Mouse (Mus musculus) CH12.LX (cell line): ENCODE results near the gene Elf1. TPM values are rescaled to one million over a fixed set of nuclear protein-coding genes. Genes with fewer than 3 reads are reported as not detected.

Experiments
- DNase-seq: peaks from one replicate; pipeline ENCODE4 v3.0.0-alpha.2; 2013; ENCODE audit errors: extremely low read depth
- H3K27ac ChIP-seq: 2 replicates; pipeline ENCODE4 v1.5.1; 2012; ENCODE audit warnings: low read depth, mild to moderate bottlenecking, control low read depth, moderate library complexity; ENCODE audit not compliant: insufficient read depth
- H3K27me3 ChIP-seq: replicated peaks from 2 replicates; pipeline ENCODE3; 2012; ENCODE audit warnings: inconsistent platforms
- H3K36me3 ChIP-seq, 2 experiments: replicated peaks in 1 of 2; 2 replicates each; pipeline versions ENCODE3 to v1.6.1; 2012; ENCODE audit warnings: inconsistent platforms in 1 of 2, low read length in 1 of 2, mild to moderate bottlenecking in 1 of 2, mixed read lengths in 1 of 2, moderate library complexity in 1 of 2; ENCODE audit not compliant: control insufficient read depth in 1 of 2, insufficient read depth in 1 of 2
- H3K4me1 ChIP-seq, 2 experiments: 2 replicates each; pipeline ENCODE4 v1.6.1; 2012; ENCODE audit warnings: inconsistent platforms in 1 of 2, moderate library complexity in 1 of 2; ENCODE audit not compliant: insufficient read depth in 2 of 2, control insufficient read depth in 1 of 2
- H3K4me2 ChIP-seq: 2 replicates; pipeline ENCODE4 v1.6.1; 2012; ENCODE audit warnings: low read depth, mild to moderate bottlenecking, control low read depth; ENCODE audit not compliant: poor library complexity, insufficient read depth, severe bottlenecking
- H3K4me3 ChIP-seq, 3 experiments: fragments of 150-350 bp in 1 of 3; sonication (generic) in 1 of 3; replicated peaks in 1 of 3; 2 replicates each; pipeline versions ENCODE3 to v1.5.1; 2011 to 2012; ENCODE audit warnings: low read depth in 2 of 3, low read length in 2 of 3, mild to moderate bottlenecking in 2 of 3, moderate library complexity in 2 of 3, control low read depth in 1 of 3, improper control_type of control experiment in 1 of 3, inconsistent platforms in 1 of 3, mixed read lengths in 1 of 3; ENCODE audit not compliant: poor library complexity in 1 of 3
- H3K79me2 ChIP-seq: replicated peaks from 2 replicates; pipeline ENCODE4 v1.6.1; 2012; ENCODE audit warnings: mild to moderate bottlenecking, moderate library complexity; ENCODE audit not compliant: control insufficient read depth, poor library complexity, insufficient read depth, severe bottlenecking; ENCODE audit errors: extremely low read depth
- H3K9ac ChIP-seq: 2 replicates; pipeline ENCODE4 v1.6.1; 2012; ENCODE audit warnings: low read depth, mild to moderate bottlenecking, control low read depth, moderate library complexity; ENCODE audit not compliant: insufficient read depth
- H3K9me3 ChIP-seq: replicated peaks from 2 replicates; pipeline ENCODE3; 2012; ENCODE audit warnings: low read length, inconsistent platforms, mixed read lengths
- BHLHE40 ChIP-seq: IDR thresholded peaks from 2 replicates; pipeline ENCODE4 v1.6.1; 2011; ENCODE audit warnings: mild to moderate bottlenecking, low read depth, low read length, improper control_type of control experiment
- CHD1 ChIP-seq: IDR thresholded peaks from 2 replicates; pipeline ENCODE4 v1.6.1; 2012; ENCODE audit warnings: low read depth, low read length, improper control_type of control experiment, inconsistent platforms
- CHD2 ChIP-seq: IDR thresholded peaks from 2 replicates; pipeline ENCODE4 v1.6.1; 2011; ENCODE audit warnings: low read length, improper control_type of control experiment
- CTCF ChIP-seq, 2 experiments: IDR thresholded peaks in 1 of 2; conservative IDR thresholded peaks in 1 of 2; 2 replicates each; pipeline ENCODE4 v1.5.1; 2011 to 2012; ENCODE audit warnings: low read depth in 2 of 2, low read length in 2 of 2, improper control_type of control experiment in 1 of 2, inconsistent platforms in 1 of 2, mild to moderate bottlenecking in 1 of 2, moderate library complexity in 1 of 2
- E2F4 ChIP-seq: IDR thresholded peaks from 2 replicates; pipeline ENCODE4 v1.6.1; 2011; ENCODE audit warnings: low read depth, low read length, improper control_type of control experiment; ENCODE audit not compliant: insufficient replicate concordance
- ELF1 ChIP-seq: IDR thresholded peaks from 2 replicates; pipeline ENCODE4 v1.6.1; 2014; ENCODE audit warnings: low read depth, mild to moderate bottlenecking, inconsistent platforms, low read length, improper control_type of control experiment
- EP300 ChIP-seq: IDR thresholded peaks from 2 replicates; pipeline ENCODE4 v1.6.1; 2011; ENCODE audit warnings: low read length, improper control_type of control experiment
- ETS1 ChIP-seq: conservative IDR thresholded peaks from 2 replicates; pipeline ENCODE4 v1.6.1; 2012; ENCODE audit warnings: low read depth, mild to moderate bottlenecking, inconsistent platforms, low read length, improper control_type of control experiment, moderate library complexity
- GABPA ChIP-seq: IDR thresholded peaks from 2 replicates; pipeline ENCODE4 v1.6.1; 2012; ENCODE audit warnings: low read depth, low read length, improper control_type of control experiment, inconsistent platforms; ENCODE audit not compliant: insufficient replicate concordance
- HCFC1 ChIP-seq: IDR thresholded peaks from 2 replicates; pipeline ENCODE4 v1.6.1; 2012; ENCODE audit warnings: low read depth, mild to moderate bottlenecking, inconsistent platforms, low read length, improper control_type of control experiment
- IRF4 ChIP-seq: IDR thresholded peaks from 2 replicates; pipeline ENCODE4 v1.6.1; 2014; ENCODE audit warnings: low read depth, mild to moderate bottlenecking, inconsistent platforms, low read length, improper control_type of control experiment
- JUN ChIP-seq: IDR thresholded peaks from 2 replicates; pipeline ENCODE4 v1.6.1; 2011; ENCODE audit warnings: low read depth, mild to moderate bottlenecking, low read length, improper control_type of control experiment, moderate library complexity; ENCODE audit not compliant: insufficient read depth
- JUND ChIP-seq: conservative IDR thresholded peaks from 2 replicates; pipeline ENCODE4 v1.6.1; 2011; ENCODE audit warnings: low read depth, low read length, improper control_type of control experiment
- KAT2A ChIP-seq: IDR thresholded peaks from 2 replicates; pipeline ENCODE4 v1.6.1; 2012; ENCODE audit warnings: low read length, improper control_type of control experiment, inconsistent platforms; ENCODE audit not compliant: insufficient replicate concordance
- MAFK ChIP-seq: IDR thresholded peaks from 2 replicates; pipeline ENCODE4 v1.6.1; 2011; ENCODE audit warnings: low read length, improper control_type of control experiment; ENCODE audit not compliant: insufficient replicate concordance
- MAX ChIP-seq: IDR thresholded peaks from 2 replicates; pipeline ENCODE4 v1.6.1; 2011; ENCODE audit warnings: low read length, improper control_type of control experiment
- MAZ ChIP-seq: IDR thresholded peaks from 2 replicates; pipeline ENCODE4 v1.6.1; 2012; ENCODE audit warnings: low read depth, mild to moderate bottlenecking, inconsistent platforms, low read length, improper control_type of control experiment, moderate library complexity
- MEF2A ChIP-seq: IDR thresholded peaks from 2 replicates; pipeline ENCODE4 v1.6.1; 2014; ENCODE audit warnings: low read depth, mild to moderate bottlenecking, inconsistent platforms, low read length, improper control_type of control experiment, borderline replicate concordance
- MXI1 ChIP-seq: IDR thresholded peaks from 2 replicates; pipeline ENCODE4 v1.6.1; 2011; ENCODE audit warnings: mild to moderate bottlenecking, low read depth, low read length, improper control_type of control experiment
- MYC ChIP-seq: IDR thresholded peaks from 2 replicates; pipeline ENCODE4 v1.6.1; 2011; ENCODE audit warnings: low read depth, mild to moderate bottlenecking, improper control_type of control experiment, low read length
- NELFE ChIP-seq: IDR thresholded peaks from 2 replicates; pipeline ENCODE4 v1.6.1; 2011; ENCODE audit warnings: low read depth, low read length, improper control_type of control experiment
- NRF1 ChIP-seq: IDR thresholded peaks from 2 replicates; pipeline ENCODE4 v1.6.1; 2014; ENCODE audit warnings: low read depth, mild to moderate bottlenecking, inconsistent platforms, low read length, improper control_type of control experiment, moderate library complexity
- PAX5 ChIP-seq: IDR thresholded peaks from 2 replicates; pipeline ENCODE4 v1.6.1; 2012; ENCODE audit warnings: low read length, inconsistent platforms, mixed read lengths
- POLR2A ChIP-seq: IDR thresholded peaks from 2 replicates; pipeline ENCODE4 v1.6.1; 2011; ENCODE audit warnings: low read depth, mild to moderate bottlenecking, improper control_type of control experiment, low read length
- POLR2AphosphoS2 ChIP-seq: IDR thresholded peaks from 2 replicates; pipeline ENCODE4 v1.6.1; 2011; ENCODE audit warnings: low read depth, low read length, improper control_type of control experiment
- RAD21 ChIP-seq: IDR thresholded peaks from 2 replicates; pipeline ENCODE4 v1.6.1; 2011; ENCODE audit warnings: low read depth, mild to moderate bottlenecking, low read length, improper control_type of control experiment, moderate library complexity
- RCOR1 ChIP-seq: conservative IDR thresholded peaks from 2 replicates; pipeline ENCODE4 v1.6.1; 2012; ENCODE audit warnings: low read depth, mild to moderate bottlenecking, inconsistent platforms, low read length, improper control_type of control experiment
- SIN3A ChIP-seq: IDR thresholded peaks from 2 replicates; pipeline ENCODE4 v1.6.1; 2012; ENCODE audit warnings: low read length, improper control_type of control experiment, inconsistent platforms
- SMC3 ChIP-seq: IDR thresholded peaks from 2 replicates; pipeline ENCODE4 v1.6.1; 2011; ENCODE audit warnings: low read depth, low read length, improper control_type of control experiment
- TBP ChIP-seq: conservative IDR thresholded peaks from 2 replicates; pipeline ENCODE4 v1.6.1; 2011; ENCODE audit warnings: low read depth, low read length, improper control_type of control experiment
- TCF12 ChIP-seq: IDR thresholded peaks from 2 replicates; pipeline ENCODE4 v1.6.1; 2014; ENCODE audit warnings: low read depth, mild to moderate bottlenecking, inconsistent platforms, low read length, improper control_type of control experiment
- UBTF ChIP-seq: IDR thresholded peaks from 2 replicates; pipeline ENCODE4 v1.6.1; 2012; ENCODE audit warnings: low read depth, mild to moderate bottlenecking, inconsistent platforms, low read length, improper control_type of control experiment, moderate library complexity
- USF1 ChIP-seq: IDR thresholded peaks from 2 replicates; pipeline ENCODE4 v1.6.1; 2014; ENCODE audit warnings: low read depth, mild to moderate bottlenecking, inconsistent platforms, low read length, improper control_type of control experiment
- USF2 ChIP-seq: conservative IDR thresholded peaks from 2 replicates; pipeline ENCODE4 v1.6.1; 2011; ENCODE audit warnings: low read depth, low read length, improper control_type of control experiment
- ZC3H11A ChIP-seq: IDR thresholded peaks from 2 replicates; pipeline ENCODE4 v1.6.1; 2012; ENCODE audit warnings: low read depth, mild to moderate bottlenecking, inconsistent platforms, low read length, improper control_type of control experiment
- ZKSCAN1 ChIP-seq: IDR thresholded peaks from 2 replicates; pipeline ENCODE4 v1.6.1; 2012; ENCODE audit warnings: low read depth, inconsistent platforms, low read length, improper control_type of control experiment, borderline replicate concordance
- ZMIZ1 ChIP-seq: IDR thresholded peaks from 2 replicates; pipeline ENCODE4 v1.6.1; 2012; ENCODE audit warnings: low read depth, mild to moderate bottlenecking, inconsistent platforms, low read length, improper control_type of control experiment
- ZNF384 ChIP-seq: IDR thresholded peaks from 2 replicates; pipeline ENCODE4 v1.6.1; 2012; ENCODE audit warnings: low read depth, low read length, improper control_type of control experiment, inconsistent platforms
- dilution Hi-C: fragments of 300-500 bp; cut with MboI; formaldehyde crosslinking; loops from 2 replicates; pipeline ENCODE4 v1.14.3; 2020; ENCODE audit warnings: low sequenced_read_pairs; ENCODE audit not compliant: extremely low pct_unique_long_range_greater_than_20kb, extremely low pct_ligation_motif_present
- in situ Hi-C: fragments of 300-500 bp; cut with MboI; formaldehyde crosslinking; loops from 3 replicates; pipeline ENCODE4 v1.14.3; 2019; ENCODE audit warnings: low sequenced_read_pairs, low pct_ligation_motif_present, low pct_unique_long_range_greater_than_20kb, mixed read lengths
- polyA plus RNA-seq: library from polyadenylated mRNA; unstranded; fragments of >175 nt; gene quantifications from 2 replicates; pipeline ENCODE4 v1.2.1, GENCODE M21; 2012; ENCODE audit warnings: low read depth; ENCODE audit not compliant: insufficient read length
- total RNA-seq, 2 experiments: library from RNA; depleted of rRNA; stranded (reverse); fragments of 300-350 nt in 1 of 2; fragments of >200 nt in 1 of 2; gene quantifications; 2 replicates each; pipeline ENCODE4 v1.2.3; 2012 to 2014

The Elf1 gene
- total and polyA plus RNA-seq, 3 experiments = 37.1 to 71.7 (median 54.4) TPM

- DNase-seq = peak; percentile 88
- Histone ChIP-seq H3K36me3 (peaks cover 8 to 54% of the 10 kb centered on the region in 2 experiments), H3K27me3 (no peaks in the 10 kb centered on the region), H3K9me3 (no peaks in the 10 kb centered on the region), H3K79me2 (peaks cover 93% of the 10 kb centered on the region), H3K27ac (peak overlapping the region; percentile 59), H3K4me2 (peak overlapping the region; percentile 0; the same call in 1 of the 2 replicates), H3K4me1 (peaks cover 13 to 77% of the 10 kb centered on the region in 2 experiments; a peak in 3 of 4 replicates), H3K4me3 (no peak overlapping the region), H3K9ac (peak overlapping the region; percentile 21; the same call in 1 of the 2 replicates)
- TF ChIP-seq EP300 = peak; percentile 63
- peak; percentile 81 for TF ChIP-seq BHLHE40
- TF ChIP-seq ZMIZ1 = no peak
- no peak for TF ChIP-seq PAX5
- TF ChIP-seq SMC3 = no peak
- peak; percentile 67; the same call in 1 of the 2 replicates for TF ChIP-seq MYC
- no peak for TF ChIP-seq NELFE
- TF ChIP-seq GABPA = no peak
- peak; percentile 61 for TF ChIP-seq ETS1
- TF ChIP-seq E2F4 = no peak
- TF ChIP-seq RAD21 = no peak
- no peak for TF ChIP-seq ZKSCAN1
- no peak; the same call in 1 of the 2 replicates for TF ChIP-seq CHD1
- no peak for TF ChIP-seq UBTF
- no peak for TF ChIP-seq ZNF384
- TF ChIP-seq MAZ = peak; percentile 91
- peak; percentile 80 for TF ChIP-seq MEF2A
- peak; percentile 77; the same call in 1 of the 2 replicates for TF ChIP-seq MXI1
- TF ChIP-seq POLR2AphosphoS2 = no peak
- no peak for TF ChIP-seq CTCF (conservative IDR thresholded peaks at IDR 0.05 in 1 of 2, IDR thresholded peaks at IDR 0.05 in 1 of 2; ENCODE audit: low read depth in 2 of 2, low read length in 2 of 2)
- TF ChIP-seq KAT2A = 0 out of 2 replicates have a peak, but pooled peaks have one; percentile 8
- peak; percentile 84 for TF ChIP-seq IRF4
- TF ChIP-seq USF1 = no peak
- TF ChIP-seq ZC3H11A = no peak
- TF ChIP-seq TBP = no peak
- peak; percentile 66 for TF ChIP-seq SIN3A
- TF ChIP-seq POLR2A = no peak
- TF ChIP-seq HCFC1 = no peak; the same call in 1 of the 2 replicates
- TF ChIP-seq ELF1 = no peak
- TF ChIP-seq MAX = peak; percentile 63; the same call in 1 of the 2 replicates
- peak; percentile 67; the same call in 1 of the 2 replicates for TF ChIP-seq TCF12
- TF ChIP-seq USF2 = no peak
- peak; percentile 45; the same call in 1 of the 2 replicates for TF ChIP-seq NRF1
- TF ChIP-seq JUND = no peak
- TF ChIP-seq CHD2 = peak; percentile 64; the same call in 1 of the 2 replicates
- no peak for TF ChIP-seq RCOR1
- no peak for TF ChIP-seq JUN
- TF ChIP-seq MAFK = no peak
- dilution Hi-C loops (no loop called here), in situ Hi-C loops (no loop called here)
Observed at GRCm38 (mm10) chr14:79552854-79553253, 71.9 kb downstream of the Elf1 start.
